Mouse (Mus musculus) left cerebral cortex, postnatal 25 days (tissue): ENCODE measurements around the gene Sycp1. TPM values are rescaled to one million over a fixed set of nuclear protein-coding genes. Genes with fewer than 3 reads are reported as not detected.

Experiments
- DNase-seq, 2 experiments: peaks; one replicate each; pipeline ENCODE4 v3.0.0; 2022; ENCODE audit warnings: low spot score in 2 of 2, mixed read lengths in 1 of 2
- intact Hi-C: fragments of 180-260 bp; cut with DNase I; formaldehyde crosslinking; loops from one replicate; pipeline ENCODE4 v1.15.1; 2025
- total RNA-seq, 2 experiments: library from RNA; stranded (reverse); gene quantifications; 2 replicates each; pipeline ENCODE4 v1.2.3; 2021

Sycp1 gene
- total RNA-seq, result not detected

- intact Hi-C loops, result no loop called here
- DNase-seq, result no peak
Measured at GRCm38 (mm10) chr3:102935451-102936354, at the start of gene Sycp1. Gene Sycp1, minus strand, starts transcription at chr3:102936100.

- DNase-seq, result no peak
- intact Hi-C loops, result no loop called here
Measured at GRCm38 (mm10) chr3:102980349-102980736, 44.4 kb upstream of the Sycp1 start.

GRCm38 (mm10) chr3:102979550-102980348, 43.8 kb upstream of the Sycp1 start:
- intact Hi-C loops, result no loop called here
- peak; percentile 25 to 26 for DNase-seq

- no peak for DNase-seq
- intact Hi-C loops, result no loop called here
Measured at GRCm38 (mm10) chr3:102976906-102977305, 41.0 kb upstream of the Sycp1 start.

GRCm38 (mm10) chr3:102970508-102970907, 34.6 kb upstream of the Sycp1 start:
- no peak for DNase-seq
- intact Hi-C loops, result no loop called here

GRCm38 (mm10) chr3:102970067-102970466, 34.2 kb upstream of the Sycp1 start:
- DNase-seq, result no peak
- intact Hi-C loops, result no loop called here

- no peak for DNase-seq
- intact Hi-C loops, result no loop called here
Measured at GRCm38 (mm10) chr3:102964033-102964432, 28.1 kb upstream of the Sycp1 start, which contains the start of gene Nr1h5. Gene Nr1h5, minus strand, starts transcription at chr3:102964133.

GRCm38 (mm10) chr3:102955596-102955995, 19.7 kb upstream of the Sycp1 start:
- intact Hi-C loops, result no loop called here
- DNase-seq, result no peak

GRCm38 (mm10) chr3:102955143-102955542, 19.2 kb upstream of the Sycp1 start:
- no peak for DNase-seq
- intact Hi-C loops, result no loop called here

- DNase-seq, result no peak
- intact Hi-C loops, result no loop called here
Measured at GRCm38 (mm10) chr3:102954476-102954875, 18.6 kb upstream of the Sycp1 start.

GRCm38 (mm10) chr3:102946861-102947260, 11.0 kb upstream of the Sycp1 start:
- intact Hi-C loops, result no loop called here
- no peak for DNase-seq

GRCm38 (mm10) chr3:102946312-102946711, 10.4 kb upstream of the Sycp1 start:
- intact Hi-C loops, result no loop called here

GRCm38 (mm10) chr3:102938100-102938499, 2.2 kb upstream of the Sycp1 start:
- DNase-seq, result no peak
- intact Hi-C loops, result no loop called here

More at GRCm38 (mm10) chr3:102946312-102946711, 10.4 kb upstream of the Sycp1 start:
- no peak for DNase-seq

GRCm38 (mm10) chr3:102899136-102899535, 36.8 kb downstream of the Sycp1 start:
- intact Hi-C loops, result loop anchor here (5.0 kb wide), 1 partner anchor 37 kb away; no protein-coding TSS in a partner anchor
- no peak for DNase-seq

GRCm38 (mm10) chr3:102880529-102880928, 55.4 kb downstream of the Sycp1 start:
- DNase-seq, result no peak
- intact Hi-C loops, result no loop called here

- intact Hi-C loops, result no loop called here
- peak in 1 of 2 experiments; percentile 1 for DNase-seq
Measured at GRCm38 (mm10) chr3:102848661-102849060, 87.2 kb downstream of the Sycp1 start.

GRCm38 (mm10) chr3:102842386-102842785, 93.5 kb downstream of the Sycp1 start:
- no peak for DNase-seq
- intact Hi-C loops, result no loop called here

GRCm38 (mm10) chr3:102803937-102804336, 132.0 kb downstream of the Sycp1 start:
- intact Hi-C loops, result loop anchor here (1.0 to 10.0 kb wide), 4 partner anchors 89 to 719 kb away; partner anchors contain the start of gene Casq2

GRCm38 (mm10) chr3:102787369-102787768, 148.5 kb downstream of the Sycp1 start:
- intact Hi-C loops, result no loop called here

More at GRCm38 (mm10) chr3:102803937-102804336, 132.0 kb downstream of the Sycp1 start:
- DNase-seq, result peak; percentile 74 to 79

GRCm38 (mm10) chr3:102782618-102783017, 153.3 kb downstream of the Sycp1 start, which contains the start of gene Tshb:
Gene Tshb, minus strand, starts transcription at chr3:102782718.
- intact Hi-C loops, result no loop called here
- no peak for DNase-seq

More at GRCm38 (mm10) chr3:102787369-102787768, 148.5 kb downstream of the Sycp1 start:
- DNase-seq, result no peak
